Mouse (Mus musculus) forebrain, embryonic 14.5 days (tissue): ENCODE measurements around the gene Inf2. TPM values are rescaled to one million over a fixed set of nuclear protein-coding genes. Genes with fewer than 3 reads are reported as not detected.

Source experiments
- ATAC-seq: fragments of 200-750 bp; cut with Nextera tagmentation; 2 replicates; pipeline ENCODE4 v1.8.0; 2017; ENCODE audit warnings: mild to moderate bottlenecking, moderate library complexity
- DNase-seq: peaks from one replicate; pipeline ENCODE4 v3.0.0-alpha.2; 2015; ENCODE audit warnings: low spot score
- H3K27ac ChIP-seq: fragments of 300-500 bp; sonication (generic); 2 replicates; pipeline ENCODE4 v1.5.1; 2014; ENCODE audit warnings: low read depth, mild to moderate bottlenecking, control low read depth, low read length, moderate library complexity
- H3K27me3 ChIP-seq: fragments of 300-500 bp; sonication (generic); replicated peaks from 2 replicates; pipeline ENCODE4 v1.6.1; 2014; ENCODE audit warnings: low read length, control low read depth, mixed read lengths; ENCODE audit not compliant: control insufficient read depth, insufficient read depth
- H3K36me3 ChIP-seq: fragments of 300-500 bp; sonication (generic); 2 replicates; pipeline ENCODE4 v1.6.1; 2014; ENCODE audit warnings: low read length, control low read depth; ENCODE audit not compliant: control insufficient read depth, insufficient read depth
- H3K4me1 ChIP-seq: fragments of 300-500 bp; sonication (generic); 2 replicates; pipeline ENCODE4 v1.6.1; 2014; ENCODE audit warnings: antibody characterized with exemption, low read length, control low read depth; ENCODE audit not compliant: control insufficient read depth, insufficient read depth
- H3K4me2 ChIP-seq: fragments of 300-500 bp; sonication (generic); 2 replicates; pipeline ENCODE4 v1.6.1; 2014; ENCODE audit warnings: mild to moderate bottlenecking, control low read depth, low read length
- H3K4me3 ChIP-seq: fragments of 300-500 bp; sonication (generic); 2 replicates; pipeline ENCODE4 v1.5.1; 2014; ENCODE audit warnings: low read depth, low read length, control low read depth
- H3K9ac ChIP-seq: fragments of 300-500 bp; sonication (generic); 2 replicates; pipeline ENCODE4 v1.6.1; 2014; ENCODE audit warnings: mild to moderate bottlenecking, low read length, control low read depth, moderate library complexity
- H3K9me3 ChIP-seq: fragments of 300-500 bp; sonication (generic); replicated peaks from 2 replicates; pipeline ENCODE4 v1.6.1; 2016; ENCODE audit warnings: low read length, control low read depth, mixed read lengths; ENCODE audit not compliant: control insufficient read depth
- WGBS: fragments of 180-500 bp; shearing (Covaris S2); extraction: QIAGEN DNeasy Blood & Tissue Kit; methylation state at CpG from one replicate; pipeline ENCODE4 v1.1.7; 2014; 5-methylcytosine and 5-hydroxymethylcytosine counted together
- polyA plus RNA-seq: library from polyadenylated mRNA; unstranded; fragments of >200 nt; fragmentation: Nextera tagmentation; extraction: Ambion mirVana; gene quantifications from 2 replicates; pipeline ENCODE4 v1.2.1, GENCODE M21; 2014

The Inf2 gene
- polyA plus RNA-seq, 1 experiment from 2014 or later, result 2.6 TPM

GRCm38 (mm10) chr12:112631472-112631871 is 42.9 kb downstream of the Inf2 start:
- H3K27ac ChIP-seq, result no peak overlapping the region
- H3K4me3 ChIP-seq, result no peak overlapping the region
- H3K4me1 ChIP-seq, result peaks cover 3% of the 10 kb centered on the region; the same call in 1 of the 2 replicates
- WGBS, result 62% methylated on average over 1 of the region's 1 CpGs
- no peaks in the 10 kb centered on the region for H3K9me3 ChIP-seq
- H3K36me3 ChIP-seq, result no peaks in the 10 kb centered on the region
- H3K9ac ChIP-seq, result no peak overlapping the region
- no peak overlapping the region for H3K4me2 ChIP-seq
- no peak for ATAC-seq
- DNase-seq, result no peak
- H3K27me3 ChIP-seq, result no peaks in the 10 kb centered on the region

- Histone ChIP-seq H3K4me1 (peaks cover 3% of the 10 kb centered on the region; the same call in 1 of the 2 replicates), H3K36me3 (no peaks in the 10 kb centered on the region), H3K27me3 (no peaks in the 10 kb centered on the region), H3K27ac (no peak overlapping the region), H3K9me3 (no peaks in the 10 kb centered on the region), H3K4me2 (no peak overlapping the region), H3K9ac (no peak overlapping the region), H3K4me3 (no peak overlapping the region)
- WGBS, result 79% methylated on average over 11 of the region's 11 CpGs
- no peak for DNase-seq
- ATAC-seq, result no peak
Measured at GRCm38 (mm10) chr12:112632084-112632777, 43.6 kb downstream of the Inf2 start.

GRCm38 (mm10) chr12:112632907-112633306 is 44.3 kb downstream of the Inf2 start:
- H3K4me1 ChIP-seq, result peaks cover 3% of the 10 kb centered on the region; the same call in 1 of the 2 replicates

GRCm38 (mm10) chr12:112633686-112634085 is 45.1 kb downstream of the Inf2 start:
- Histone ChIP-seq H3K27ac (no peak overlapping the region), H3K4me2 (no peak overlapping the region)
- 81% methylated on average over 9 of the region's 9 CpGs for WGBS

More at GRCm38 (mm10) chr12:112632907-112633306, 44.3 kb downstream of the Inf2 start:
- DNase-seq (no peak), ATAC-seq (no peak)
- Histone ChIP-seq H3K4me3 (no peak overlapping the region), H3K4me2 (no peak overlapping the region), H3K27ac (no peak overlapping the region), H3K9ac (no peak overlapping the region), H3K9me3 (no peaks in the 10 kb centered on the region), H3K36me3 (no peaks in the 10 kb centered on the region), H3K27me3 (no peaks in the 10 kb centered on the region)
- 88% methylated on average over 5 of the region's 5 CpGs for WGBS

GRCm38 (mm10) chr12:112639526-112639925 is 50.9 kb downstream of the Inf2 start:
- no peak for DNase-seq
- H3K27ac ChIP-seq, result no peak overlapping the region
- no peak overlapping the region for H3K9ac ChIP-seq
- H3K4me2 ChIP-seq, result no peak overlapping the region
- no peaks in the 10 kb centered on the region for H3K27me3 ChIP-seq
- no peak for ATAC-seq
- no peaks in the 10 kb centered on the region for H3K4me1 ChIP-seq
- no peaks in the 10 kb centered on the region for H3K36me3 ChIP-seq
- no peak overlapping the region for H3K4me3 ChIP-seq
- 91% methylated on average over 10 of the region's 10 CpGs for WGBS
- no peaks in the 10 kb centered on the region for H3K9me3 ChIP-seq

More at GRCm38 (mm10) chr12:112633686-112634085, 45.1 kb downstream of the Inf2 start:
- peaks cover 3% of the 10 kb centered on the region; the same call in 1 of the 2 replicates for H3K4me1 ChIP-seq
- no peaks in the 10 kb centered on the region for H3K27me3 ChIP-seq
- ATAC-seq, result no peak
- H3K4me3 ChIP-seq, result no peak overlapping the region
- H3K36me3 ChIP-seq, result no peaks in the 10 kb centered on the region
- no peak for DNase-seq
- H3K9ac ChIP-seq, result no peak overlapping the region
- no peaks in the 10 kb centered on the region for H3K9me3 ChIP-seq

- no peak overlapping the region for H3K27ac ChIP-seq
- no peak overlapping the region for H3K4me3 ChIP-seq
- DNase-seq (no peak), ATAC-seq (no peak)
- H3K36me3 ChIP-seq, result 0 out of 2 replicates have a peak, but pooled peaks cover 2% of the 10 kb centered on the region
- H3K9me3 ChIP-seq, result no peaks in the 10 kb centered on the region
- H3K4me2 ChIP-seq, result no peak overlapping the region
- no peak overlapping the region for H3K9ac ChIP-seq
- H3K4me1 ChIP-seq, result peaks cover 7% of the 10 kb centered on the region; the same call in 1 of the 2 replicates
- no peaks in the 10 kb centered on the region for H3K27me3 ChIP-seq
- 94% methylated on average over 6 of the region's 6 CpGs for WGBS
Measured at GRCm38 (mm10) chr12:112643126-112643525, 54.5 kb downstream of the Inf2 start.

GRCm38 (mm10) chr12:112644180-112644854 is 55.7 kb downstream of the Inf2 start, which contains the start of gene Siva1:
Gene Siva1, plus strand, starts transcription at chr12:112644679.
- Histone ChIP-seq H3K27ac (peak within 1 kb of the TSS; percentile 82), H3K4me2 (peak within 1 kb of the TSS; percentile 87), H3K9ac (peak within 1 kb of the TSS; percentile 82), H3K36me3 (peaks cover 12% of the 10 kb centered on the region), H3K4me1 (peaks cover 7% of the 10 kb centered on the region; the same call in 1 of the 2 replicates), H3K4me3 (peak within 1 kb of the TSS; percentile 68), H3K27me3 (no peaks in the 10 kb centered on the region), H3K9me3 (no peaks in the 10 kb centered on the region)
- DNase-seq (peak; percentile 98), ATAC-seq (peak; percentile 96)
- 2% methylated on average over 44 of the region's 46 CpGs for WGBS

DNA sequence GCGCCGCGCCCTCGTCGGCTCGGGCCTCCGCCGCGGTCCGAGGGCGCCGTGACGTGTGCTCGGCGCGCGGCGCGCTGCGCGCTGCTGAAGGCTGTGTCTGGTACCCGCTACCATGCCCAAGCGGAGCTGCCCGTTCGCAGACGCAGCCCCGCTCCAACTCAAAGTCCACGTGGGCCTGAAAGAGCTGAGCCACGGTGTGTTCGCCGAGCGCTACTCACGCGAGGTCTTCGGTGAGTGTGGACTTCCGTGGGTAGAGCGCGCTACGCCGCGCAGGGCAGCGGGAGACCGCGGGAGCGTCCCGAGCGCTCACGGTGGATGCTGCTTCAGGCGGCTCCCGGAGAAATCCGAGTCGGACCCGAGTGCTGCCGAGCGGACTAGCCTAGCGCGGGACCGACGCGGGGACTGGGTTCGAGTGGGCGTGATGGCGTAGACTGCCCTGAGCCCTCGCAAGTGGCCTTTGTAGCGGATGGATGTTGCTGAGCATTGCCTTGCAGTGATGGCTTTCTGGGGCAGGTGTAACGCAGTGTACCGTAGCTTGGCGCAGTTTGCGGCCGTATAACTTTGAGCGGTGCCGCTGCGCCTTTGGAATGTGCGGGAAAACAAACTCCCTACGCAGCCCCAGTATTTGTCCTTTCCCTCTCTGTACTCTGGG is 56.4 kb downstream of the Inf2 start:
- H3K9me3 ChIP-seq, result no peaks in the 10 kb centered on the region
- H3K9ac ChIP-seq, result peak overlapping the region; percentile 82
- under 1% methylated on average over 75 of the region's 75 CpGs for WGBS
- peak; percentile 56 for DNase-seq
- peak overlapping the region; percentile 87 for H3K4me2 ChIP-seq
- H3K27me3 ChIP-seq, result no peaks in the 10 kb centered on the region
- H3K4me3 ChIP-seq, result peak overlapping the region; percentile 68
- H3K27ac ChIP-seq, result peak overlapping the region; percentile 82
- peaks cover 7% of the 10 kb centered on the region; the same call in 1 of the 2 replicates for H3K4me1 ChIP-seq
- peaks cover 18% of the 10 kb centered on the region for H3K36me3 ChIP-seq
- no peak for ATAC-seq
